Mouse (Mus musculus) kidney, adult 11 months (tissue): ENCODE data around the gene Ldlrap1.
A peak's percentile ranks its signal among the peaks of the same experiment; 100 is the strongest.

Experiments
- DNase-seq: peaks from one replicate; pipeline ENCODE4 v3.0.0; 2022

Gene Ldlrap1

DNA sequence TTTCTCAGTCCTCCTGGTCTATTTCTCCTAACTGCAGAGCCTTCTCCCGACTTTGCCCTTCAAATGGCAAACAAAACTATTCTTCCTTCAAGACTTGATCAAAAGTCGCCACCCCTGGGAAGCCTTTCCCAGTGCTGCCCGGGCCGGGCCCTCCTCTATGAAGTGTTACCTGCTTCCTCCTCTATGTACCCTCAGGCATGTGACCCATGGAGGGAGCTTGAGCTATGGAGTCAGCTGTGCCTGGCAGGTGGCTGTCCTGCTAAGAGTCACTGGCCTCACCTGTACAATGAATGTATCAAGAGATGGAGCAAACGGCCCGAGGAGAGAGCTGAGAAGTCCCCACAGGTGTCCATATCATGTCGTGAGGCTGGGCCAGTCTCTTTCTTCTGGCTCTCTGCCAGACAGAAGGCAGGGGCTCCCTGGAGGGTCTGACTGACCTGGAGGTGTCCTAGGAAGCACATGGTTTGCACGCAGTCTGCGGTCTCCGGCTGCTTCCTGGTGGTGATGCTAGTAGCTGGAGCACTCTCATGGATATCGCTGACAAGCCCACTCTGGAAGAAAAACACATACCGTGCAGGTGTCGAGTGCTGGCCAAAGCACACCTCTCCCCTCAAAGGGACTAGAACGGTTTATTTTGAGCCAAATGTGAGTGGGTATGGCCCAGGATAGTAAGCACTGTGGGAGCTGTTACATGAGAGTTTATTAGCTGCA, 7.6 kb upstream of the Ldlrap1 start:
- DNase-seq = no peak

- DNase-seq = no peak
Measured at GRCm38 (mm10) chr4:134774126-134774525, 6.3 kb upstream of the Ldlrap1 start.

DNA sequence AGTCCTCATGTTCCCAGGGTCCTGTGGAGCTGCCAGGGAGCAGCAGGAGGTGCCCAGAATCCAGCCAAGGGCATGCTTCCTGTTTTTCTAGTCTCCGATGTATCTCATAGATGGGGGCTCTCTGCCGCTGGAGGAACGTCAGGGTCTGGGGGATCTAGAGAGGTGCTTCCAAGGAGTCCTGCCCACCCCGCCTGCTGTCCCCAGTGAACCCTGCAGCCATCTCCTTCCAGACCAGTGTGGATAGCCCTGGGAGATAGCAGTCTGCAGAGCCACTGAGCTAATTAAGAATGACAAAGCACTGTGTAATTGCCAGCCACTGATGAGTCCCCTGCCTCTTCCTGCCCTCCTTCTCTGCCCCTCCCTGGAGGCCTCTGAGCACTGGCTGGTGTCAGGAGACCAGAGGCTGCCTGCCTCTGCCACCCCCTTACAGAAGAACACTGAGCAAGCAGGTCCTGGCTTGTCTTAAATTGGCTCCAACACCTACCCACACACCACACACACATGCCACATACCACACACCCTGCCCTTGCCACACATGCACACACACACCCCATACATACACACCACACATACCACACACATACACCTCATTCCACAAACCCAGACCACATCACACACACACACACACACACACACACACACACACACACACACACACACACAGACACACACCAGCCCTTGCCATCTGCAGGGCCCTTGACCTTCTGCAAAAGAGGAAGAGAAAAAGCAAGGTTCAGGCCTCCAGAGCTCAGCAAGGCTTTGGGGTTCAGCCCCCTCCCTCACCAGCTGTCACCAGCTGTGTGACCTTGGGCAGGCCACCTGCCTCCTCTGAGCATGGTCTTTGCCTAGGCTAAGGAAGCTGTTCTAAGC, 5.2 kb upstream of the Ldlrap1 start:
- DNase-seq = no peak

DNA sequence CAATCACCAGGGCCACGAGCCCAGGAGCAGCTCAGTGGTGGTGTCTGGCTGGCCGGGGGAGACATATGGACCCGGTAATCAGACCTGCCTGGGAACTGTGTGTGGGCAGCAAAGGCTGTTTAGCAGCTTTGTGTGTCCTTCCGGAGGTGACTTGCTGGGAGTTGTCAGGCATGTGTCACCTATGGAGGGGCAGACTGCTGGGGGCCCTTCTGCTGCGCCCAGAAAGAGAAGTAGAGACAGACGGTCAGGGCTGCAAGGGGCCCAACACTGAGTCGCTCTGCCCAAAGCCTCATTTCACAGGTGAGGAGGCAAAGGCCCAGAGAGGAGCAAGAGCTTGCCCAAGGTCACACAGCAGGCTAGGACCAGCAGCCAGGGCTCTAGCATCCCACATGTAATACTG, 2.1 kb upstream of the Ldlrap1 start:
- no peak for DNase-seq

GRCm38 (mm10) chr4:134769081-134769811, 1.4 kb upstream of the Ldlrap1 start:
- DNase-seq = no peak

DNA sequence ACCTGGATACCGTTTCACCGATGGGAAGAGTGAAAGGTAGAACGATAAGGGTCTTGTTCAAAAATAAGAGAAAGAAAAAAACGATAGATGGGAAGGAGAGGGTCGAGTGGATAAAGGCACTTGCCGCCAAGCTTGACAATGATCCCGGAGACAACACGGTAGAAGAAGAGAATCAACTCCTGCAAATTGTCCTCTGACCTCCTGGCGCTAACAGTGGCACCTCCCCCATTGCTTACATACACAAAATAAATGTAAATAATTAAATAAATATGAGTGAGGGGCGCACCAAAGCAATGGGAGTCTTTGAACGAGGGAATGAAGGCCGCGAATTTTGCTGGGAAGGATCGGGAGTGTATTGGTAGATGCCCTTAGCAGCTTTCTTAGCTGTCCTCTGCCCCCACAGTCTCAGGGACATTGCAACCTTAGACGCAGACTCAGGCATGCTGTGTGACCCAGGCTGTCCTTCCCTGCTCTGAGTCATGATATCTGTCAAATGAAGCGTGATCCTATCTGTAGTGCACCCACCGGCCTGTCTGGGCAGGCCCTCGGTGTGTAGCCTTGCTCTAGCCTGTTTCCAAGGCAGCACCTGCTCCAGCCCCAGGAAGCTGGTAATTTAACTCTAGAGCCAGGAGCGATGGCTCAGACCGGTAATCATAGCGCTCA, 533 bp upstream of the Ldlrap1 start:
- DNase-seq = no peak

DNA sequence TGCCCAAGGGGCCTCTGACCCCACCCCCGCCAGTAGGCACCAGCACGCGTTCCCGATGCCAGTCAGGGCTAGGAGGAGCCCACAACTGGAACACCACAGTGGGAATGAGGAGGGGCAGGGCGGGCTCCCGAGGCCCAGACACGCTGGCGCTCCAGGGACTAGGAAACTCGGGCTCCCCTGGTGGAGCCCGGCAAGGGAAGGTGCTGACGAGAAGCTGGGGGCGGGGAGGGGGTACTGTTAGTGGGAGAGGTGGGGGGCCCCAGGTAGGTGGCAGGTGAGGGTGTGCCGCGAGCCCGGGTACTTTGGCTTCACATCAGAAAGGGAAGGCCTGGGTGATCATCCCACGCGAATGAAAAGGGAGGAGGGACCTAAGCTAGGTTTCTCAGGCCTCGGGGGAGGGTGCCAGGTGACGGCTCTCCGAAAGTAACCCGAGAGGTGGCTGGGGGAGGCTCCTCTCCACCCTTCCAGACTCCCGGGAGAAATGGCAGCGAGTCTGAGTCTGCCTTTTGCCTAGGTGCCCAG, 859 bp downstream of the Ldlrap1 start:
- DNase-seq = peak; percentile 43

DNA sequence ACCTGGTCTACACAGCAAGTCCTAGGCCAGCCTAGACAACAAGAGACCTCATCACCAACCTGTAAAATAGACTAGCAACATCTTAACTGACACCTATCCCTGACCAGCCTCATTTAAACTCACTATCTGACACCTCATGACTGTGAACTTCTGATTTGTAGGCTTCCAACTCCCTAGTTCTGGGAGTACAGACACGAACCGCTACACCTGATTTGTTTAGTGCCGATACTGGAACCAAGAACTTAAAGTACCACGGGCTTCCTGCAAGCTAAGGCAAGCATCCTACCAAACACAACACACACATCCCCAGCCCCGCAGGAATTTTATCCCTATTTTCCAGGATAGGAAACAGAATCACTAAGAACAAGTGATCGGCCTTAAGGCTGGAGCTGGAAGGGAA, 1.5 kb downstream of the Ldlrap1 start:
- no peak for DNase-seq

DNA sequence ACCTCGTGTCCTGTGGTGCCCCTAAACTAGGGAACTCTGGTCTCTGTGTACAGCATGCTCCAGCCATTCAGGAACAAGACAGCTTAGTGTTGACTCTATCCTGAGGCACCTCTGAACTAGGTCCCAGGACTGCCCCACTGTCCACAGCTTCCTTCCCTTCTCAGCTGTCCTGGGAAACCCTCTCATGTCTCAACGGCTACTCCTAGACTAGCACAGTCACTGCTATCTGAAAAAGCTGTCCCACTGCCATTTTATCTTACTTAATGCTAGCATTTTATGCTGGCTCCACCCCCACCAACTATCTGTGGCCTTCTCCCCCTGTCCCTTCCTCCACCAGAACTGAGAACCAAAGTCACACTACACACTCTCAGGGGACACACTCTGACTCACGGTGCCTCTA, 3.5 kb downstream of the Ldlrap1 start:
- no peak for DNase-seq

GRCm38 (mm10) chr4:134762360-134762759, 5.5 kb downstream of the Ldlrap1 start:
- DNase-seq = no peak

- peak; percentile 85 for DNase-seq
Measured at GRCm38 (mm10) chr4:134760793-134761201, 7.0 kb downstream of the Ldlrap1 start.

GRCm38 (mm10) chr4:134760281-134760680, 7.5 kb downstream of the Ldlrap1 start:
- no peak for DNase-seq

GRCm38 (mm10) chr4:134759564-134759963, 8.3 kb downstream of the Ldlrap1 start:
- no peak for DNase-seq

- DNase-seq = no peak
Measured at GRCm38 (mm10) chr4:134758922-134759321, 8.9 kb downstream of the Ldlrap1 start.

DNA sequence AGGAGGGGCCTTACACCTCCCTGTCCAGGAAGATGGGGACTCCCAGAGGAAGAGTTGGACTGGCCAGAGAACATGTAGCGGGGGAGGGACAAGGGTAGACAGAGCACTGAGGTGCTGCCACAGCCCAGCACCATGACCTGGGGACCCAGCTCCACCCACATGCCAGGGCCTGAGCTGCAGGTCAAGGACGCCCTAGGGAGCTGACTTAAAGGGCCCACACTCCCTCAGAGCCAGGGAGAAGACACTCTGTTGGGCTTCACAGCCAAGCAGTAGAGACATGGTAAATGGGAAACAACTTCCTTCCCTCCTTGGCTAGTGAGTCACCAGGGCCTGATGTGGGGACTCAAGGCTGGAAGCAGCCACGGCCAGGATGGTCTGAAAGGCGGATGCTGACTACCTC, 9.5 kb downstream of the Ldlrap1 start:
- DNase-seq = no peak

GRCm38 (mm10) chr4:134756953-134757352, 10.9 kb downstream of the Ldlrap1 start:
- no peak for DNase-seq

DNA sequence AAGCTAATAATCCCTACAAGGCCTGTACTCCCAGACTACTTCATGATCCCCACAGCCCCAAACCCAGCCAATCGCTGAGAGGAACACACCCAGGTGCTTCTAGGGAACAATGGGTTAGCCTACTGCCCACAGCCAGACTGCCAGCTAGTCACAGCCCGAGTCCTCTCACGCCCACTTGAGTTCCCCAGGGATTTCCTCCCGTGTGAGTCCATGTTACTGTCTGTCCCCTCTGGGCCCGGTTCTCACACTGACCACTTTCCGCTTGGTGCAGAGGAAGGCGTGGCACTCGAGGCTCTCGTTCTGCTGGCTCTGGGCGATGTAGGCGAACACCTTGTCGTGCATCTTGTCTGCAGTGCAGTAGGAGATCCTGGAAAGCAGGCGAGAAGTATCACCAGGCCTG, 12.9 kb downstream of the Ldlrap1 start:
- no peak for DNase-seq

GRCm38 (mm10) chr4:134754371-134754770, 13.5 kb downstream of the Ldlrap1 start:
- no peak for DNase-seq

- DNase-seq = no peak
Measured at GRCm38 (mm10) chr4:134753516-134754261, 14.1 kb downstream of the Ldlrap1 start.

DNA sequence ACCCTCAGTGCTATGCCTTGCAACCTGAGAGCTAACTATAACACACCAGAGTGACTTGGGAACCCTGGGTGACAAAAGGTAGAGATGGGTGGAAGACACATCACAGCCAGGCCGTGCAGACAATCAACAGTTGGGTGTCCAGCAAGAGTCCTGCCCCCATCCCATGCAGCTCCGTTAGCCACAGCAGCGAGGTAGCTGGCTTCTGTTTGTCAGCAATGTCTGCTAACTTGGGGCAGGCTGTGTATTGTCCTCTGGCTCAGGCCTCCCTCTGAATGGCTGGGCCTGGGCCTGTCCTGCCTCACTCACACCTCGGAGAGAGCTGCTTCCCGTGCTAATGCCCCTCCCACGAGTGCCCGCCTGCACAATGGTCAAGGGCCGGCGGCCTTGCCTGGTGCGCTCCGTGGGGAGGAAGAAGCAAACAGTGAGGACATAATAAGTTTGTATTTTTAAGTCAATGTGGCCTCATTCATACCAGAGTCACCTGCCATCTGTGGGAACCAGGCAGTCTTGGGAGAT, 14.9 kb downstream of the Ldlrap1 start:
- DNase-seq = no peak

DNA sequence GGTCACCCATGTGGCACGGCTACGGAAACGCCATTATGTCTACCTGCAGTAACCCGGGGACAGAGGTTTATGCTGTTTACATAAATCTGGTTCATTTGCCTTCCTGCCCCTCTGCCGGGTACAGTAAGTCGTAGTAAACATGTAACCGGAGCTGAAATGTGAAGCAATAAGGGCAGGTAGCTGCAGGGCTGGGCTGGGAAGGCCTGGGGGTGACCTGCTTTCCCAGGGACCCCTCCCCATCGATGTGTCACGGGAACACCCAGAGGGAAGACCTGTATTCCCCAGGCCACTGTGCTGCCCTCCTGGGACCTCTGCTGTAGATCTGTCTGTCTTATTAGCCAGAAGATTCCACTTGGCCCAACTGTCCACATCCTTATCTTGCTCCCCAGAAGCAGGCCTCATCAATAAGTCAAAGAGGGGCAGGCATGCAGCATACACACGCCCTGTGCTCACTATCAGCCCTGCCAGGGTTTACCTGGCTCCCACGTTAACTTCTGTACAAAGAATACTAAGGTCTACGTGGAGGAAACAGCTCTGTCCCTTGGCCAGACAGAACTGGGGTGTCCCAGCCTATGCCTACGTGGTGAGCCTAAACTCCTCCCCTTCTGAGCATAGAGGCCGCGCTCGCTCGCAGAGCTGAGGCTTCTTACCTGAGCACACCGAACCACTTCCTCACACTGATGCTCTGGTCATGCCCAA, 16.0 kb downstream of the Ldlrap1 start:
- no peak for DNase-seq
